Mouse (Mus musculus): ENCODE results near the gene Palld. TPM values are rescaled to one million over a fixed set of nuclear protein-coding genes. Genes with fewer than 3 reads are reported as not detected.

Palld gene
- polyA plus RNA-seq, 1 experiment from 2014 or later = 18.1 TPM

GRCm38 (mm10) chr8:61708586-61709305 is 193.7 kb downstream of the Palld start:
- 0 out of 2 replicates have a peak overlapping the region, but pooled peaks have one; percentile 2 for H3K4me2 ChIP-seq
- H3K27ac ChIP-seq (replicated peaks) = peak overlapping the region; percentile 36
- H3K9me3 ChIP-seq = no peaks in the 10 kb centered on the region
- peaks cover under 1% of the 10 kb centered on the region; the same call in 1 of the 2 replicates for H3K4me1 ChIP-seq (replicated peaks)
- no peaks in the 10 kb centered on the region for H3K36me3 ChIP-seq
- H3K27me3 ChIP-seq = no peaks in the 10 kb centered on the region
- ATAC-seq (ENCODE audit: low FRiP score, low read depth) = no peak; the same call in 1 of the 2 replicates
- WGBS = 54% methylated on average over 8 of the region's 8 CpGs
- no peak overlapping the region for H3K4me3 ChIP-seq
- no peak overlapping the region for H3K9ac ChIP-seq

- Histone ChIP-seq H3K9me3 (no peaks in the 10 kb centered on the region), H3K4me2 (no peak overlapping the region), H3K27me3 (no peaks in the 10 kb centered on the region), H3K4me3 (no peak overlapping the region), H3K27ac (replicated peaks) (no peak overlapping the region), H3K9ac (no peak overlapping the region), H3K4me1 (replicated peaks) (peaks cover 8% of the 10 kb centered on the region; the same call in 1 of the 2 replicates), H3K36me3 (no peaks in the 10 kb centered on the region)
- WGBS = 85% methylated on average over 3 of the region's 3 CpGs
- ATAC-seq (ENCODE audit: low FRiP score, low read depth) = no peak
Observed at GRCm38 (mm10) chr8:61705491-61705890, 197.0 kb downstream of the Palld start.

GRCm38 (mm10) chr8:61702122-61702521 is 200.4 kb downstream of the Palld start:
- no peak overlapping the region for H3K4me2 ChIP-seq
- 49% methylated on average over 8 of the region's 8 CpGs for WGBS
- H3K9ac ChIP-seq = no peak overlapping the region
- H3K27ac ChIP-seq (replicated peaks) = no peak overlapping the region
- H3K9me3 ChIP-seq = no peaks in the 10 kb centered on the region
- H3K36me3 ChIP-seq = no peaks in the 10 kb centered on the region
- no peak overlapping the region for H3K4me3 ChIP-seq
- no peaks in the 10 kb centered on the region for H3K27me3 ChIP-seq
- ATAC-seq (ENCODE audit: low FRiP score, low read depth) = no peak
- 0 out of 2 replicates have a peak, but pooled peaks cover 8% of the 10 kb centered on the region for H3K4me1 ChIP-seq (replicated peaks)

- ATAC-seq (ENCODE audit: low FRiP score, low read depth) = no peak
- Histone ChIP-seq H3K27me3 (no peaks in the 10 kb centered on the region), H3K4me1 (replicated peaks) (0 out of 2 replicates have a peak, but pooled peaks cover 8% of the 10 kb centered on the region), H3K9me3 (no peaks in the 10 kb centered on the region), H3K4me2 (no peak overlapping the region), H3K4me3 (no peak overlapping the region), H3K9ac (no peak overlapping the region), H3K27ac (replicated peaks) (no peak overlapping the region), H3K36me3 (no peaks in the 10 kb centered on the region)
- WGBS = 81% methylated on average over 9 of the region's 9 CpGs
Observed at GRCm38 (mm10) chr8:61700932-61701681, 201.4 kb downstream of the Palld start.

- no peak overlapping the region for H3K4me3 ChIP-seq
- H3K9me3 ChIP-seq = no peaks in the 10 kb centered on the region
- no peak for ATAC-seq (ENCODE audit: low FRiP score, low read depth)
- 100% methylated on average over 1 of the region's 1 CpGs for WGBS
- H3K4me2 ChIP-seq = no peak overlapping the region
- no peaks in the 10 kb centered on the region for H3K27me3 ChIP-seq
- no peak overlapping the region for H3K9ac ChIP-seq
- H3K27ac ChIP-seq (replicated peaks) = no peak overlapping the region
- H3K4me1 ChIP-seq (replicated peaks) = peaks cover 8% of the 10 kb centered on the region; the same call in 1 of the 2 replicates
- no peaks in the 10 kb centered on the region for H3K36me3 ChIP-seq
Observed at GRCm38 (mm10) chr8:61700298-61700697, 202.2 kb downstream of the Palld start.

- ATAC-seq (ENCODE audit: low FRiP score, low read depth) = no peak
- Histone ChIP-seq H3K9ac (no peak overlapping the region), H3K9me3 (no peaks in the 10 kb centered on the region), H3K4me2 (no peak overlapping the region), H3K27ac (replicated peaks) (no peak overlapping the region), H3K4me1 (replicated peaks) (peaks cover 8% of the 10 kb centered on the region; the same call in 1 of the 2 replicates), H3K27me3 (no peaks in the 10 kb centered on the region), H3K4me3 (no peak overlapping the region), H3K36me3 (no peaks in the 10 kb centered on the region)
- WGBS = 79% methylated on average over 2 of the region's 2 CpGs
Observed at GRCm38 (mm10) chr8:61698959-61699358, 203.5 kb downstream of the Palld start.

GRCm38 (mm10) chr8:61697728-61698385 is 204.6 kb downstream of the Palld start:
- no peak overlapping the region for H3K9ac ChIP-seq
- H3K4me3 ChIP-seq = no peak overlapping the region
- H3K27ac ChIP-seq (replicated peaks) = no peak overlapping the region
- no peaks in the 10 kb centered on the region for H3K9me3 ChIP-seq
- ATAC-seq (ENCODE audit: low FRiP score, low read depth) = no peak
- WGBS = 89% methylated on average over 7 of the region's 7 CpGs
- H3K4me2 ChIP-seq = no peak overlapping the region
- H3K36me3 ChIP-seq = no peaks in the 10 kb centered on the region
- H3K27me3 ChIP-seq = no peaks in the 10 kb centered on the region
- peaks cover 3% of the 10 kb centered on the region for H3K4me1 ChIP-seq (replicated peaks)

- H3K9me3 ChIP-seq = no peaks in the 10 kb centered on the region
- no peaks in the 10 kb centered on the region for H3K27me3 ChIP-seq
- H3K27ac ChIP-seq (replicated peaks) = no peak overlapping the region
- ATAC-seq (ENCODE audit: low FRiP score, low read depth) = no peak
- H3K36me3 ChIP-seq = no peaks in the 10 kb centered on the region
- WGBS = 98% methylated on average over 2 of the region's 2 CpGs
- H3K4me2 ChIP-seq = no peak overlapping the region
- peaks cover 4% of the 10 kb centered on the region for H3K4me1 ChIP-seq (replicated peaks)
- H3K9ac ChIP-seq = no peak overlapping the region
- H3K4me3 ChIP-seq = no peak overlapping the region
Observed at GRCm38 (mm10) chr8:61696846-61697455, 205.5 kb downstream of the Palld start.

GRCm38 (mm10) chr8:61695416-61695815 is 207.1 kb downstream of the Palld start:
- Histone ChIP-seq H3K36me3 (no peaks in the 10 kb centered on the region), H3K4me3 (no peak overlapping the region), H3K9me3 (no peaks in the 10 kb centered on the region), H3K4me1 (replicated peaks) (peaks cover 4% of the 10 kb centered on the region), H3K27me3 (no peaks in the 10 kb centered on the region), H3K27ac (replicated peaks) (no peak overlapping the region), H3K9ac (no peak overlapping the region), H3K4me2 (no peak overlapping the region)
- ATAC-seq (ENCODE audit: low FRiP score, low read depth) = no peak
- WGBS = 64% methylated on average over 1 of the region's 1 CpGs

GRCm38 (mm10) chr8:61692866-61693265 is 209.6 kb downstream of the Palld start:
- Histone ChIP-seq H3K9ac (no peak overlapping the region), H3K36me3 (no peaks in the 10 kb centered on the region), H3K27me3 (no peaks in the 10 kb centered on the region), H3K4me1 (replicated peaks) (peaks cover 4% of the 10 kb centered on the region), H3K4me2 (no peak overlapping the region), H3K9me3 (no peaks in the 10 kb centered on the region), H3K4me3 (no peak overlapping the region), H3K27ac (replicated peaks) (no peak overlapping the region)
- 71% methylated on average over 4 of the region's 4 CpGs for WGBS
- no peak for ATAC-seq (ENCODE audit: low FRiP score, low read depth)

- no peak for ATAC-seq (ENCODE audit: low FRiP score, low read depth)
- no peaks in the 10 kb centered on the region for H3K9me3 ChIP-seq
- no peak overlapping the region for H3K27ac ChIP-seq (replicated peaks)
- peaks cover 4% of the 10 kb centered on the region for H3K4me1 ChIP-seq (replicated peaks)
- no peaks in the 10 kb centered on the region for H3K27me3 ChIP-seq
- H3K36me3 ChIP-seq = no peaks in the 10 kb centered on the region
- WGBS = 92% methylated on average over 3 of the region's 3 CpGs
- H3K4me3 ChIP-seq = no peak overlapping the region
- no peak overlapping the region for H3K9ac ChIP-seq
- H3K4me2 ChIP-seq = no peak overlapping the region
Observed at GRCm38 (mm10) chr8:61692129-61692528, 210.4 kb downstream of the Palld start.
